Mouse (Mus musculus): ENCODE measurements around the gene Tec. TPM values are rescaled to one million over a fixed set of nuclear protein-coding genes. Genes with fewer than 3 reads are reported as not detected.
A peak's percentile ranks its signal among the peaks of the same experiment; 100 is the strongest.

Gene Tec
- 5.2 and 7.7 TPM in 2 replicates for polyA plus RNA-seq (2014; fragmentation: Nextera tagmentation; extraction: Ambion mirVana)

- H3K9me3 ChIP-seq (ENCODE audit: control insufficient read depth, low read depth, low read length), result no peaks in the 10 kb centered on the region
- peak within 1 kb of the TSS; percentile 43 for H3K4me3 ChIP-seq (ENCODE audit: low read depth, low read length)
- no peak within 1 kb of the TSS; the same call in 1 of the 2 replicates for H3K9ac ChIP-seq (replicated peaks; ENCODE audit: low read depth, low read length)
- WGBS, result under 1% methylated on average over 60 of the region's 60 CpGs
- H3K27me3 ChIP-seq (ENCODE audit: control insufficient read depth, insufficient read depth, low read length), result peaks cover 3% of the 10 kb centered on the region; the same call in 1 of the 2 replicates
- H3K27ac ChIP-seq (ENCODE audit: low read length), result no peak within 1 kb of the TSS
- peak within 1 kb of the TSS; percentile 82 for H3K4me2 ChIP-seq (replicated peaks; ENCODE audit: low read depth, low read length)
- H3K36me3 ChIP-seq (ENCODE audit: control insufficient read depth, insufficient read depth, low read length), result no peaks in the 10 kb centered on the region
- H3K4me1 ChIP-seq (ENCODE audit: control insufficient read depth, insufficient read depth, low read length), result no peaks in the 10 kb centered on the region
- ATAC-seq (ENCODE audit: insufficient number of reproducible peaks, insufficient read depth, low FRiP score, low read depth), result peak; percentile 91
These were observed at the start of gene Tec for GRCm38 (mm10) chr5:72868091-72868875. TSS of gene Tec (minus strand) at chr5:72868483.

- Histone ChIP-seq H3K9me3 (ENCODE audit: control insufficient read depth, low read depth, low read length) (no peaks in the 10 kb centered on the region), H3K4me3 (ENCODE audit: low read depth, low read length) (peak overlapping the region; percentile 55; the same call in 1 of the 2 replicates), H3K36me3 (ENCODE audit: control insufficient read depth, insufficient read depth, low read length) (no peaks in the 10 kb centered on the region), H3K27ac (ENCODE audit: low read length) (peak overlapping the region; percentile 98; the same call in 1 of the 2 replicates), H3K27me3 (ENCODE audit: control insufficient read depth, insufficient read depth, low read length) (no peaks in the 10 kb centered on the region), H3K4me1 (ENCODE audit: control insufficient read depth, insufficient read depth, low read length) (peaks cover 17% of the 10 kb centered on the region), H3K4me2 (replicated peaks; ENCODE audit: low read depth, low read length) (peak overlapping the region; percentile 69; the same call in 1 of the 2 replicates), H3K9ac (replicated peaks; ENCODE audit: low read depth, low read length) (no peak overlapping the region)
- ATAC-seq (ENCODE audit: insufficient number of reproducible peaks, insufficient read depth, low FRiP score, low read depth), result no peak
- 14% methylated on average over 1 of the region's 1 CpGs for WGBS
These were observed 48.6 kb upstream of the Tec start for GRCm38 (mm10) chr5:72916851-72917250.

- peaks cover 17% of the 10 kb centered on the region for H3K4me1 ChIP-seq (ENCODE audit: control insufficient read depth, insufficient read depth, low read length)
- H3K27ac ChIP-seq (ENCODE audit: low read length), result peak overlapping the region; percentile 98
- H3K4me3 ChIP-seq (ENCODE audit: low read depth, low read length), result peak overlapping the region; percentile 55
- H3K4me2 ChIP-seq (replicated peaks; ENCODE audit: low read depth, low read length), result peak overlapping the region; percentile 69
- no peak for ATAC-seq (ENCODE audit: insufficient number of reproducible peaks, insufficient read depth, low FRiP score, low read depth)
- no peaks in the 10 kb centered on the region for H3K36me3 ChIP-seq (ENCODE audit: control insufficient read depth, insufficient read depth, low read length)
- H3K27me3 ChIP-seq (ENCODE audit: control insufficient read depth, insufficient read depth, low read length), result no peaks in the 10 kb centered on the region
- WGBS, result 17% methylated on average over 4 of the region's 4 CpGs
- peak overlapping the region; percentile 92 for H3K9ac ChIP-seq (replicated peaks; ENCODE audit: low read depth, low read length)
- H3K9me3 ChIP-seq (ENCODE audit: control insufficient read depth, low read depth, low read length), result no peaks in the 10 kb centered on the region
These were observed 47.8 kb upstream of the Tec start for GRCm38 (mm10) chr5:72916048-72916447.

GRCm38 (mm10) chr5:72914633-72915561 is 46.6 kb upstream of the Tec start:
- H3K4me1 ChIP-seq (ENCODE audit: control insufficient read depth, insufficient read depth, low read length), result peaks cover 17% of the 10 kb centered on the region
- ATAC-seq (ENCODE audit: insufficient number of reproducible peaks, insufficient read depth, low FRiP score, low read depth), result peak; percentile 17; the same call in 1 of the 2 replicates
- under 1% methylated on average over 64 of the region's 66 CpGs for WGBS
- H3K27me3 ChIP-seq (ENCODE audit: control insufficient read depth, insufficient read depth, low read length), result no peaks in the 10 kb centered on the region
- H3K4me3 ChIP-seq (ENCODE audit: low read depth, low read length), result peak overlapping the region; percentile 55
- no peaks in the 10 kb centered on the region for H3K36me3 ChIP-seq (ENCODE audit: control insufficient read depth, insufficient read depth, low read length)
- peak overlapping the region; percentile 69 for H3K4me2 ChIP-seq (replicated peaks; ENCODE audit: low read depth, low read length)
- peak overlapping the region; percentile 92 for H3K9ac ChIP-seq (replicated peaks; ENCODE audit: low read depth, low read length)
- H3K9me3 ChIP-seq (ENCODE audit: control insufficient read depth, low read depth, low read length), result no peaks in the 10 kb centered on the region
- H3K27ac ChIP-seq (ENCODE audit: low read length), result peak overlapping the region; percentile 98

GRCm38 (mm10) chr5:72913648-72914557 is 45.6 kb upstream of the Tec start, which contains the start of gene Slain2:
TSS of gene Slain2 (plus strand) at chr5:72914304.
- Histone ChIP-seq H3K9me3 (ENCODE audit: control insufficient read depth, low read depth, low read length) (no peaks in the 10 kb centered on the region), H3K27me3 (ENCODE audit: control insufficient read depth, insufficient read depth, low read length) (no peaks in the 10 kb centered on the region), H3K4me2 (replicated peaks; ENCODE audit: low read depth, low read length) (peak within 1 kb of the TSS; percentile 69), H3K4me3 (ENCODE audit: low read depth, low read length) (peak within 1 kb of the TSS; percentile 55), H3K27ac (ENCODE audit: low read length) (peak within 1 kb of the TSS; percentile 98), H3K4me1 (ENCODE audit: control insufficient read depth, insufficient read depth, low read length) (peaks cover 17% of the 10 kb centered on the region), H3K9ac (replicated peaks; ENCODE audit: low read depth, low read length) (peak within 1 kb of the TSS; percentile 92), H3K36me3 (ENCODE audit: control insufficient read depth, insufficient read depth, low read length) (no peaks in the 10 kb centered on the region)
- ATAC-seq (ENCODE audit: insufficient number of reproducible peaks, insufficient read depth, low FRiP score, low read depth), result peak; percentile 93
- WGBS, result under 1% methylated on average over 82 of the region's 83 CpGs

GRCm38 (mm10) chr5:72911284-72911683 is 43.0 kb upstream of the Tec start:
- Histone ChIP-seq H3K4me2 (replicated peaks; ENCODE audit: low read depth, low read length) (no peak overlapping the region), H3K9ac (replicated peaks; ENCODE audit: low read depth, low read length) (no peak overlapping the region), H3K27ac (ENCODE audit: low read length) (no peak overlapping the region), H3K36me3 (ENCODE audit: control insufficient read depth, insufficient read depth, low read length) (no peaks in the 10 kb centered on the region), H3K4me3 (ENCODE audit: low read depth, low read length) (no peak overlapping the region), H3K9me3 (ENCODE audit: control insufficient read depth, low read depth, low read length) (no peaks in the 10 kb centered on the region), H3K27me3 (ENCODE audit: control insufficient read depth, insufficient read depth, low read length) (no peaks in the 10 kb centered on the region), H3K4me1 (ENCODE audit: control insufficient read depth, insufficient read depth, low read length) (peaks cover 6% of the 10 kb centered on the region; the same call in 1 of the 2 replicates)
- no peak for ATAC-seq (ENCODE audit: insufficient number of reproducible peaks, insufficient read depth, low FRiP score, low read depth)
- WGBS, result 83% methylated on average over 3 of the region's 3 CpGs

- Histone ChIP-seq H3K36me3 (ENCODE audit: control insufficient read depth, insufficient read depth, low read length) (no peaks in the 10 kb centered on the region), H3K27ac (ENCODE audit: low read length) (no peak overlapping the region), H3K9ac (replicated peaks; ENCODE audit: low read depth, low read length) (no peak overlapping the region), H3K4me2 (replicated peaks; ENCODE audit: low read depth, low read length) (no peak overlapping the region), H3K4me3 (ENCODE audit: low read depth, low read length) (no peak overlapping the region), H3K9me3 (ENCODE audit: control insufficient read depth, low read depth, low read length) (no peaks in the 10 kb centered on the region), H3K4me1 (ENCODE audit: control insufficient read depth, insufficient read depth, low read length) (no peaks in the 10 kb centered on the region), H3K27me3 (ENCODE audit: control insufficient read depth, insufficient read depth, low read length) (no peaks in the 10 kb centered on the region)
- 94% methylated on average over 1 of the region's 1 CpGs for WGBS
- no peak for ATAC-seq (ENCODE audit: insufficient number of reproducible peaks, insufficient read depth, low FRiP score, low read depth)
These were observed 42.1 kb upstream of the Tec start for GRCm38 (mm10) chr5:72910373-72910772.

All from stomach, embryonic 14.5 days (tissue).